Mouse (Mus musculus): ENCODE measurements around the gene Capn11.

DNA sequence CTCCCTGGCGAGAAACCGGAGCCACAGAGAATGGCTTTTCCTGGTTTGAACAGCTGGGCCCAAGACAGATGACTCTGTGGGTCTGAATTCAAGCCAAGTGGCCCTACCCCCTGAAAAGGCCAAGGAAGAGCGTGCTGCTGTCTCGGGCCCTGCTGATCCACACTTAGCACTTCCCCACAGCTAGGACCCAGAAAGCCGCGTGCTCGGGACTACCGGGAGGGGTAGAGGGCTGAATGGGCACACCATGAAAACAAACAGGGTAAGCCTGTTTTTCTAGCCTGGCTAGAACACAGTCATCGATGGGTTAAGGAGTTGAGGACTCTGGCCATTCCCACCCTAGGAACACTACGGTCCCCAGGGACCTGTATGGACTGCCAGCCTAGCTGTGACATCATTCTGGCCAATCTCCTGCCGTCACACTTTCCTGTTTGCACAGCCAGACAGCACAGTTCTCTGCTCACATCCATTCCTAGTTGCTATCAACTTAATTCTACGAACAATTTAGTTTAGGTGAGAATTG, 78.1 kb downstream of the Capn11 start:
- TF ChIP-seq CTCF (IDR thresholded peaks at IDR 0.05; ENCODE audit: insufficient read depth, low read depth, low read length): no peak
- no peak for TF ChIP-seq POLR2A (IDR thresholded peaks at IDR 0.05; ENCODE audit: insufficient read depth, low read depth, low read length)

All from olfactory bulb, adult 2 months (tissue).